10 mouse cellular contexts compared by ENCODE assay signal in the genomic region with DNA sequence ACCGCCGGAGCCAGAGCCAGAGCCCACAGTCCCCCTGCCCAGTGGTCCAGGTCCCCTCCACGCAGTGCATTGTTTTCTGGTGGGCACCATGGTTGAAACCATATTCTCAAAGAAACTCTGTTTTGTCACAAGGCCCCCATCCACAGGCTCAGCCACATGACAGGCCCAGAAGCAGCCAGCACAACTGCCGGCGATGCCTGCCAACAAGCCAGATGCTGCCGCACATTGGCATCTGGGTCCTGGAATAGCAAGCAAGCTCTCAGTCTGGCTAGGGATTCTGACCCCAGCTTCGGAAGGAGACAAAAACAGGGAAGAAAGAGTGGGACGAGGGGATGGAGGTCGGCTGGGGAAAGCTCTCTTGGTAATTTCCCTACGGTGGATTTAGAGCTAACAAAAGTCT.
DNase-seq lines count a peak whose midpoint lies in the region; ATAC-seq lines count a peak whose summit lies in the region.
"Had no signal": no experiment of that assay in that cellular context is flagged by ENCODE, and none has a peak within 500 bp of the region (broad histone marks: within the 10 kb centered on the region; RNA-seq: fewer than 3 reads in every experiment).

No protein-coding gene starts in this region.

- H3K9ac ChIP-seq in embryonic facial prominence, embryonic 14.5 days (ENCODE audit: low read depth, low read length): no peak overlapping the region
- H3K9ac ChIP-seq in midbrain, embryonic 13.5 days (replicated peaks): no peak overlapping the region
- no peak overlapping the region for H3K9ac ChIP-seq in midbrain, embryonic 16.5 days (ENCODE audit: low read depth, low read length)
- H3K9ac ChIP-seq in intestine, embryonic 16.5 days (ENCODE audit: low read depth, low read length): no peak overlapping the region
- H3K9ac ChIP-seq: liver, embryonic 12.5 days had no signal

- no peaks in the 10 kb centered on the region for H3K9me3 ChIP-seq in embryonic facial prominence, embryonic 14.5 days (ENCODE audit: control insufficient read depth, low read length)
- H3K9me3 ChIP-seq in embryonic facial prominence, embryonic 10.5 days: 0 out of 2 replicates have a peak, but pooled peaks cover 5% of the 10 kb centered on the region
- no peaks in the 10 kb centered on the region for H3K9me3 ChIP-seq in midbrain, embryonic 13.5 days
- no peaks in the 10 kb centered on the region for H3K9me3 ChIP-seq in midbrain, embryonic 16.5 days (replicated peaks; ENCODE audit: control insufficient read depth, low read length, poor library complexity, severe bottlenecking)
- H3K9me3 ChIP-seq in intestine, embryonic 16.5 days (ENCODE audit: control insufficient read depth, low read length): no peaks in the 10 kb centered on the region

- ATAC-seq in embryonic facial prominence, embryonic 14.5 days (ENCODE audit: low read depth): no peak
- ATAC-seq in midbrain, embryonic 13.5 days: no peak
- no peak for ATAC-seq in midbrain, embryonic 16.5 days
- ATAC-seq in intestine, embryonic 16.5 days: no peak
- ATAC-seq: liver, embryonic 12.5 days had no signal

- H3K4me2 ChIP-seq in embryonic facial prominence, embryonic 14.5 days (ENCODE audit: low read depth, low read length): no peak overlapping the region
- H3K4me2 ChIP-seq in midbrain, embryonic 13.5 days (replicated peaks): no peak overlapping the region
- no peak overlapping the region for H3K4me2 ChIP-seq in midbrain, embryonic 16.5 days (ENCODE audit: low read length)
- no peak overlapping the region for H3K4me2 ChIP-seq in intestine, embryonic 16.5 days (ENCODE audit: low read depth, low read length)
- H3K4me2 ChIP-seq: liver, embryonic 12.5 days had no signal

- H3K4me3 ChIP-seq in embryonic facial prominence, embryonic 14.5 days (ENCODE audit: low read depth, low read length): no peak overlapping the region
- H3K4me3 ChIP-seq in embryonic facial prominence, embryonic 10.5 days: no peak overlapping the region
- no peak overlapping the region for H3K4me3 ChIP-seq in midbrain, embryonic 13.5 days (replicated peaks)
- no peak overlapping the region for H3K4me3 ChIP-seq in midbrain, embryonic 16.5 days (ENCODE audit: low read depth, low read length)
- no peak overlapping the region for H3K4me3 ChIP-seq in intestine, embryonic 16.5 days (ENCODE audit: low read length)
- H3K4me3 ChIP-seq: liver, embryonic 12.5 days had no signal

- peak; percentile 25 for DNase-seq in embryonic facial prominence, embryonic 14.5 days (ENCODE audit: low spot score)
- DNase-seq in embryonic facial prominence, embryonic 10.5 days (ENCODE audit: low spot score): no peak
- DNase-seq in left cerebral cortex, adult 18-20 months (ENCODE audit: low spot score in 2 of 2): peak; percentile 15 to 36
- peak; percentile 30 for DNase-seq in right cerebral cortex, postnatal 4 days
- no peak for DNase-seq in lung, postnatal 10 days
- DNase-seq: kidney, postnatal 25 days had no signal

- no peaks in the 10 kb centered on the region for H3K27me3 ChIP-seq in embryonic facial prominence, embryonic 14.5 days (replicated peaks; ENCODE audit: control insufficient read depth, insufficient read depth, low read length)
- H3K27me3 ChIP-seq in embryonic facial prominence, embryonic 10.5 days (replicated peaks; ENCODE audit: low read depth, poor library complexity, severe bottlenecking): no peaks in the 10 kb centered on the region; the same call in 1 of the 2 replicates
- H3K27me3 ChIP-seq in midbrain, embryonic 13.5 days: no peaks in the 10 kb centered on the region
- H3K27me3 ChIP-seq in midbrain, embryonic 16.5 days (ENCODE audit: control insufficient read depth, insufficient read depth, low read depth, low read length): no peaks in the 10 kb centered on the region
- no peaks in the 10 kb centered on the region for H3K27me3 ChIP-seq in intestine, embryonic 16.5 days (replicated peaks; ENCODE audit: control insufficient read depth, insufficient read depth, low read length)
- H3K27me3 ChIP-seq: liver, embryonic 12.5 days had no signal

- H3K4me1 ChIP-seq in embryonic facial prominence, embryonic 14.5 days (ENCODE audit: control insufficient read depth, insufficient read depth, low read length): no peaks in the 10 kb centered on the region
- H3K4me1 ChIP-seq in embryonic facial prominence, embryonic 10.5 days: peaks cover 3% of the 10 kb centered on the region; the same call in 1 of the 2 replicates
- peaks cover 8% of the 10 kb centered on the region for H3K4me1 ChIP-seq in midbrain, embryonic 13.5 days (replicated peaks)
- no peaks in the 10 kb centered on the region for H3K4me1 ChIP-seq in midbrain, embryonic 16.5 days (ENCODE audit: control insufficient read depth, insufficient read depth, low read length)
- H3K4me1 ChIP-seq in intestine, embryonic 16.5 days (ENCODE audit: control insufficient read depth, insufficient read depth, low read length): no peaks in the 10 kb centered on the region
- H3K4me1 ChIP-seq: liver, embryonic 12.5 days had no signal

- H3K36me3 ChIP-seq in embryonic facial prominence, embryonic 14.5 days (ENCODE audit: control insufficient read depth, insufficient read depth, low read length): no peaks in the 10 kb centered on the region
- no peaks in the 10 kb centered on the region for H3K36me3 ChIP-seq in embryonic facial prominence, embryonic 10.5 days (replicated peaks)
- H3K36me3 ChIP-seq in midbrain, embryonic 13.5 days: no peaks in the 10 kb centered on the region
- no peaks in the 10 kb centered on the region for H3K36me3 ChIP-seq in midbrain, embryonic 16.5 days (ENCODE audit: control insufficient read depth, insufficient read depth, low read length)
- H3K36me3 ChIP-seq in intestine, embryonic 16.5 days (ENCODE audit: control insufficient read depth, insufficient read depth, low read length): no peaks in the 10 kb centered on the region
- H3K36me3 ChIP-seq: liver, embryonic 12.5 days had no signal

- H3K27ac ChIP-seq in embryonic facial prominence, embryonic 14.5 days (replicated peaks; ENCODE audit: low read depth, low read length): no peak overlapping the region
- no peak overlapping the region; the same call in 1 of the 2 replicates for H3K27ac ChIP-seq in embryonic facial prominence, embryonic 10.5 days (replicated peaks)
- 0 out of 2 replicates have a peak overlapping the region, but pooled peaks have one; percentile 10 for H3K27ac ChIP-seq in midbrain, embryonic 13.5 days
- no peak overlapping the region for H3K27ac ChIP-seq in midbrain, embryonic 16.5 days (ENCODE audit: low read length)
- H3K27ac ChIP-seq in intestine, embryonic 16.5 days (ENCODE audit: low read length): no peak overlapping the region
- H3K27ac ChIP-seq: liver, embryonic 12.5 days had no signal

- WGBS in embryonic facial prominence, embryonic 14.5 days: 65% methylated on average over 10 of the region's 10 CpGs
- 80% methylated on average over 10 of the region's 10 CpGs for WGBS in embryonic facial prominence, embryonic 10.5 days
- 76% methylated on average over 10 of the region's 10 CpGs for WGBS in midbrain, embryonic 13.5 days
- WGBS in midbrain, embryonic 16.5 days: 70% methylated on average over 10 of the region's 10 CpGs
- 82% methylated on average over 10 of the region's 10 CpGs for WGBS in intestine, embryonic 16.5 days

Comparison
In these comparisons a context has a peak if more than half of its experiments do, and no peak if none do; other contexts are left out.
1. DNase-seq: peak in embryonic facial prominence, embryonic 14.5 days (single experiment), left cerebral cortex, adult 18-20 months (2 of 2) and right cerebral cortex, postnatal 4 days (single experiment); none in embryonic facial prominence, embryonic 10.5 days (single experiment) and lung, postnatal 10 days (single experiment).